Mouse (Mus musculus): ENCODE measurements around the gene Tktl2. TPM values are rescaled to one million over a fixed set of nuclear protein-coding genes. Genes with fewer than 3 reads are reported as not detected.

The Tktl2 gene
- not detected in 2 replicates for polyA plus RNA-seq (2012; ENCODE audit: low replicate concordance)

DNA sequence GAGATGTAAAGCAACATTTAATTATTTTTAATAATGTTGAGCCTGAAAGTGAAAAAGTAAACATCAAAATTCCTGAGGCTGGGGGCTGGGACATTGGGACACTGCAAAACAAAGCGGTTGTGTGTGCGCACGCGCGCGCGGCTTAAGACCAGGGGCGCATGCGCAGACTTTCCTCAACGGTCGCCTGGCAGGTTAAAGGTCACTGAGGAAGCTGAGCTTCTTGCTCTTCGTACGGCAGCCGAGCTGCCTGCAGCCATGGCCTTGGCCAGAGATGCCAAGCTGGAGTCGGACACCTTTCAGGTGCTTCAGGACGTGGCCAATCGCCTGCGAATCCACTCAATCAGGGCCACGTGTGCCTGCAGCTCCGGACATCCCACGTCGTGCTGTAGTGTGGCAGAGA lies at the start of gene Tktl2:
Gene Tktl2, plus strand, starts transcription at position 220 of the 400 bp plus-strand sequence.

DNA sequence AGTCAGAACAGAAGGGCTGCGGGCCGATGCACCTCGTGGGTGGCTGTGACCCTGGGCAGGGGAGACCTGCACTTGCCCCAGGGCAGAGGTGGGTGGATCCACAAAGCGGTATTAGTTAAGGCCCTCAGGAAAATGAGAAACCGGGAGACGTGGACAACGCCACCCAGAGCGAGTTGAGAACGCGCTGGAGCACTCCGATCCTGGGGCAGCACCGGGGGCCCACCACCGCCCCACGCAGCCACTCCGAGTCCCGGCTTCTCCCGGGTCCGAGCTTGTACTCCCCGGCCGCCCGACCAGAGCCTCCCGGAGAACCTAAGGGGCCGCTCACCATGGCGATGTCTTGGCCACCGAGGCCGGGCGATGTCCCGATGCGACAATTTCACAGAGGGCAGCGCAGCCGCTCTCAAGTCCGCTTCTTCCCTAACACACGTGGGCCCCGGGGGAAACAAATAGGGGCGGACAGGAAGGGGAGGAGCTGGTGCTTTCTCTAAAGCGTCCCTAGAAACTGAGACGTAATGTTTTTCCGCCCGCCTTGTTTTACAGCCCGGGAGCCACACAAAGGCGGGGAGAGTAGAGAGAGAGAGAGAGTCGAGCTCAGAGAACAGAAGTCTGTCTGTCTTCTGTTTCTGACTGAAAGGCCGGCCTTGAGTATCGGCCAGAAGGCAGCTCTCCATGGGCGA lies 25.3 kb upstream of the Tktl2 start, which contains the start of gene Tma16:
Gene Tma16, minus strand, starts transcription at position 447 of the 680 bp plus-strand sequence.

Other genes with a start within 250 kb of the Tktl2 start
- gene Tma16, start 25.2 kb upstream of the Tktl2 start, polyA plus RNA-seq (2012; ENCODE audit: low replicate concordance): 2.5 and 3.2 TPM in 2 replicates
- not detected in 2 replicates for gene Npy5r, start 176.4 kb downstream of the Tktl2 start, polyA plus RNA-seq (2012; ENCODE audit: low replicate concordance)
- not detected in 2 replicates for gene Npy1r, start 185.4 kb downstream of the Tktl2 start, polyA plus RNA-seq (2012; ENCODE audit: low replicate concordance)